9 mouse cellular contexts compared by ENCODE assay signal in the genomic region with DNA sequence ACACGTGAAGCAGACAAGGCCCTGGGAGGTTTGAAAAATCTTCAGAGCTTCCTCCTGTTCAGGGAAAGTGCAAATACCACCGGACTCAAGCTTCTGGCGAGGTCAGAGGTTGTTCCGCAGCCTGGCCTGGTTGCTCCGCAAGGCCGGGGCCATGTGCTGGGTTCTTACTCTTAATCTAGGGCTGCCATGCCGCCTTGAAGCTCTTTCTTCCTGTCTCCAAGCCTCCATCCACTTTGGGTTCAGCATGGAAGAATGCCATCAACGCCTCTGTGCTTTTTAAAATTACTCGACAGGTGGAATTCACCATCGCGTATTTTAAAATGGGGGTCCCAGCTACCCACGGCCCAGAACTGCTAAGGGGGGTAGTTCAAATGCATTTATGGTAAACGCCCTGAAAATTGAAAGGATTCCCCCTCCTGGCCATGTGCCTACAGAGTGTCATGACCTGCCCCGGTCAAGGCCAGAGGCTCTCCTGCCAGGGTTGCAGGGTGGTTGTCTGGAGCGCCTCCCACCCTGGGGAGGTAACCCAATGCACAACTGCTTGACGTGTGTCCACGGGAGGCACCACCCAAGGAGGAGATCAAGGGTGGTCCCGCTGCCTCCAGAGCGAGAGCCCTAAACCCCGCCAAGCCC. TPM values are rescaled to one million over a fixed set of nuclear protein-coding genes. Genes with fewer than 3 reads are reported as not detected.
DNase-seq lines count a peak whose midpoint lies in the region; ATAC-seq and TF ChIP-seq lines count a peak whose summit lies in the region.
"Had no signal": no experiment of that assay in that cellular context is flagged by ENCODE, and none has a peak within 500 bp of the region (broad histone marks: within the 10 kb centered on the region; RNA-seq: fewer than 3 reads in every experiment).

No protein-coding gene starts in this region.

- H3K4me1 ChIP-seq in embryonic fibroblast, embryonic 13.5 days (ENCODE audit: control insufficient read depth, insufficient read depth, low read length) = peaks cover 14% of the 10 kb centered on the region
- H3K4me1 ChIP-seq in kidney, adult 2 months (ENCODE audit: control insufficient read depth, insufficient read depth, low read length) = peaks cover 17% of the 10 kb centered on the region

- no peaks in the 10 kb centered on the region for H3K27me3 ChIP-seq in kidney, adult 2 months (replicated peaks; ENCODE audit: control insufficient read depth, insufficient read depth, low read length)

- peak; percentile 54 for ATAC-seq in CD4-positive, CD25-positive, alpha-beta regulatory T cell, adult 4 months
- peak; percentile 84 for ATAC-seq in megakaryocyte-erythroid progenitor cell, adult 5-6 weeks (replicated peaks; ENCODE audit: low FRiP score, low TSS enrichment, poor library complexity, severe bottlenecking)

- TF ChIP-seq CTCF in embryonic fibroblast, embryonic 13.5 days (IDR thresholded peaks at IDR 0.05; ENCODE audit: borderline replicate concordance, insufficient read depth, low read length) = no peak
- no peak for TF ChIP-seq CTCF in kidney, adult 2 months (conservative IDR thresholded peaks at IDR 0.05; ENCODE audit: insufficient read depth, insufficient read length, low read depth, low read length)

- TF ChIP-seq POLR2A in embryonic fibroblast, embryonic 13.5 days (IDR thresholded peaks at IDR 0.05; ENCODE audit: low read depth, low read length) = no peak; the same call in 1 of the 2 replicates
- TF ChIP-seq POLR2A in kidney, adult 2 months (IDR thresholded peaks at IDR 0.05; ENCODE audit: low read depth, low read length) = no peak

- H3K27ac ChIP-seq in embryonic fibroblast, embryonic 13.5 days (ENCODE audit: insufficient read depth, low read length) = no peak overlapping the region
- H3K27ac ChIP-seq in kidney, adult 2 months (ENCODE audit: insufficient read depth, low read depth, low read length) = peak overlapping the region; percentile 65

- H3K36me3 ChIP-seq in kidney, adult 2 months (ENCODE audit: control insufficient read depth, insufficient read depth, low read length) = no peaks in the 10 kb centered on the region; the same call in 1 of the 2 replicates

- DNase-seq in embryo, embryonic 10 days (ENCODE audit: low spot score) = peak; percentile 61
- no peak for DNase-seq in embryo, embryonic 9.5 days (ENCODE audit: extremely low spot score)
- peak; percentile 74 for DNase-seq in kidney, adult 2 months
- no peak for DNase-seq in right cerebral cortex, postnatal 25 days
- DNase-seq in adipocyte (ENCODE audit: low spot score) = no peak

- H3K4me3 ChIP-seq in embryonic fibroblast, embryonic 13.5 days (ENCODE audit: insufficient read depth, low read length) = peak overlapping the region; percentile 41
- H3K4me3 ChIP-seq in kidney, adult 2 months (ENCODE audit: insufficient read depth, low read depth, low read length) = peak overlapping the region; percentile 81

- 10% methylated on average over 20 of the region's 20 CpGs for WGBS in kidney, adult 2 months

RNA-seq across cellular contexts. Expression of gene Dhcr24, which starts 0.5 kb away (rescaled TPM):
- 1 to 10 TPM; 2.6 to 3.0 TPM for polyA plus RNA-seq in CD4-positive, CD25-positive, alpha-beta regulatory T cell, adult 4 months (2017; shearing (Covaris generic))
- polyA plus RNA-seq in embryonic fibroblast, embryonic 13.5 days (2011; ENCODE audit: insufficient read length, low read depth, missing spikeins) = 39.3 and 48.9 TPM in 2 replicates
- polyA plus RNA-seq in kidney, adult 2 months (2012; rRNA removed) = 242 and 276 TPM in 2 replicates
- total RNA-seq in megakaryocyte-erythroid progenitor cell, adult 5-6 weeks (2014; fragmentation: Nextera tagmentation) = 27.7 and 27.8 TPM in 2 replicates
- 9.4 and 11.2 TPM in 2 replicates for total RNA-seq in megakaryocyte-erythroid progenitor cell, adult 5-6 weeks (2017)

RNA-seq across cellular contexts. Expression of gene Lexm, which starts 56.7 kb away (rescaled TPM):
- polyA plus RNA-seq in CD4-positive, CD25-positive, alpha-beta regulatory T cell, adult 4 months (2017; shearing (Covaris generic)) = under 1 TPM in 1 of 2 experiments, not detected in 1; 0.40 TPM
- not detected in 2 replicates for polyA plus RNA-seq in embryonic fibroblast, embryonic 13.5 days (2011; ENCODE audit: insufficient read length, low read depth, missing spikeins)
- polyA plus RNA-seq in kidney, adult 2 months (2012; rRNA removed) = not detected in 2 replicates
- not detected in 2 replicates for total RNA-seq in megakaryocyte-erythroid progenitor cell, adult 5-6 weeks (2014; fragmentation: Nextera tagmentation)
- not detected in 2 replicates for total RNA-seq in megakaryocyte-erythroid progenitor cell, adult 5-6 weeks (2017)
- total RNA-seq: left cerebral cortex, postnatal 36 days had no signal

Comparison
In these comparisons a context has a peak if more than half of its experiments do, and no peak if none do; other contexts are left out.
1. DNase-seq: peak in embryo, embryonic 10 days (single experiment) and kidney, adult 2 months (single experiment); none in embryo, embryonic 9.5 days (single experiment), right cerebral cortex, postnatal 25 days (single experiment) and adipocyte (single experiment).
2. RNA of gene Dhcr24, which starts 0.5 kb away (polyA plus RNA-seq): 242 to 276 TPM in kidney, adult 2 months and 39.3 to 48.9 TPM in embryonic fibroblast, embryonic 13.5 days; 2.6 to 3.0 TPM in CD4-positive, CD25-positive, alpha-beta regulatory T cell, adult 4 months; every median in the first group is over 10 times any median in the second.